Mouse (Mus musculus): Measurements from ENCODE around the gene Ypel2. TPM values are rescaled to one million over a fixed set of nuclear protein-coding genes. Genes with fewer than 3 reads are reported as not detected.

Ypel2 gene
- polyA plus RNA-seq, 1 experiment = 4.7 TPM

DNA sequence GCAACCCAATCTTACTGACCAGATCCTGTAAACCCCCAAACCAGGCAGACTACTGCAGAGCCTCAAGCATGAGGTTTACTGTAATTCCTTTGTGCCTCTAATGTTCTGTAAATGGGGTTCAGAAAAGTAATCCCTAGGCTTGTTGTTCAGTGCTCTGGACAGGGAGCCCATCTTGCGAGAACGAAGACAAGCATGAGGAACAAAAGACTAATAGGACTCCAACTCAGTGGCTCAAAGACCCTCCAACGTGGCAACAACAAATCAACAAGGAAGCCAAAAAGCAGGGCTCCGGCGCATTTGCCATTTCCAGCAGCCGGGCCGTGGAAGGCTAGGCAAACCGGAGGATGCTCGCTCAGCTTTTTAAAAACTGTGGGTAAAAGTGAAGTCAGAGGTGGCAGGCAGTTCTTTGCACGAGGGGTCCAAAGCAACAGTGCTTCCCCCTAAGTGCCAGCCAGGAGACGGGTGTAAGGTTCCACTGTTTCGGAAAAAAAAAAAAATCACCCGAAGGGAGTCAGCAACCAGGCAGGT lies 982 bp downstream of the Ypel2 start:
- Histone ChIP-seq H3K4me1 (ENCODE audit: control insufficient read depth, insufficient read depth, low read length) (no peaks in the 10 kb centered on the region; the same call in 1 of the 2 replicates), H3K27ac (ENCODE audit: control insufficient read depth, insufficient read depth, low read depth, low read length, poor library complexity) (0 out of 2 replicates have a peak overlapping the region, but pooled peaks have one; percentile 71), H3K4me3 (replicated peaks; ENCODE audit: control insufficient read depth, low read depth, low read length) (peak overlapping the region; percentile 91)
- TF ChIP-seq CTCF (IDR thresholded peaks at IDR 0.05; ENCODE audit: control insufficient read depth, insufficient read depth, low read length) = no peak
- WGBS = 2% methylated on average over 13 of the region's 13 CpGs

- TF ChIP-seq POLR2A (IDR thresholded peaks at IDR 0.05; ENCODE audit: borderline replicate concordance, control insufficient read depth, low read depth, low read length) (no peak), CTCF (IDR thresholded peaks at IDR 0.05; ENCODE audit: control insufficient read depth, insufficient read depth, low read length) (no peak)
- Histone ChIP-seq H3K27ac (ENCODE audit: control insufficient read depth, insufficient read depth, low read depth, low read length, poor library complexity) (no peak overlapping the region), H3K4me3 (replicated peaks; ENCODE audit: control insufficient read depth, low read depth, low read length) (no peak overlapping the region), H3K4me1 (ENCODE audit: control insufficient read depth, insufficient read depth, low read length) (no peaks in the 10 kb centered on the region; the same call in 1 of the 2 replicates)
- WGBS = 70% methylated on average over 4 of the region's 4 CpGs
Observed at GRCm38 (mm10) chr11:86991241-86991640, 2.3 kb downstream of the Ypel2 start.

DNA sequence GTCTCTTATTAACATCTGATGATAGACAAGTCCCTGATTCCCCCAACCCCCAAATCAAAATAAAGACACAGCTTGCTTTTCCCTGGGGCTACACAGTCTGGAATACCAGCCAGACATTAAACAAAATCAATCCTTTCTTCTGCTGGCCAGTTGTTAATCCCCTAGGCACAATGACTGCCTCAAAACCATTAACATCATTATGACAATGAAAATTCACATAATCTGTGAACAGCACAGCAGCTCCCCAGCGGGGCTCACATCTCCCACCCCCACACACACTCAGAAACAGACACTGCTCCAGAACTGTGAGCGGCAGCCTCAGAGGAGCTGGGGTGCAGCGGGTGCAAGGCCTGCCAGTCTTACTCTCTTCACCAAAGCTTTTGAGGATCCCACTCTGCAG lies 3.2 kb downstream of the Ypel2 start:
- TF ChIP-seq CTCF (IDR thresholded peaks at IDR 0.05; ENCODE audit: control insufficient read depth, insufficient read depth, low read length) (no peak), POLR2A (IDR thresholded peaks at IDR 0.05; ENCODE audit: borderline replicate concordance, control insufficient read depth, low read depth, low read length) (no peak)
- no peaks in the 10 kb centered on the region; the same call in 1 of the 2 replicates for H3K4me1 ChIP-seq (ENCODE audit: control insufficient read depth, insufficient read depth, low read length)
- no peak overlapping the region for H3K4me3 ChIP-seq (replicated peaks; ENCODE audit: control insufficient read depth, low read depth, low read length)
- 89% methylated on average over 3 of the region's 3 CpGs for WGBS
- no peak overlapping the region for H3K27ac ChIP-seq (ENCODE audit: control insufficient read depth, insufficient read depth, low read depth, low read length, poor library complexity)

DNA sequence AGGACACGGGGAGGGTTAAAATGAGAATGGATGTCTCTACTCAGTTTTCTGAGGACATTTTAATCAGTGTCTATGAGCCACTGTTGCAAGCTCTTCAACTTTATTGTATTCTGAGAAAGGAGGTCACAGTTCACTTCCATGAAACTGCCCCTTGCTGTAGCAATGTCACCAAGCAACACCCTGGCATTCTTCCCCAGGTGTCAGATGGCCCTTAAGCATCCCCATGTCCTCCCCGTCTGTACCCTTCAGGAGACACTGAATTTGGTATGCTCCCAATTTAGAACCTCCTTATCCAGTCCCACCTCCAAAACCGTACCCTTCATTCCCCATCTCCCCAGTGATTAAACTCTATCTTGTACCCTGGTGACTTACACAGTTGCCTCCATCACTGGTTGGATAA lies 8.5 kb downstream of the Ypel2 start:
- Histone ChIP-seq H3K27ac (ENCODE audit: control insufficient read depth, insufficient read depth, low read depth, low read length, poor library complexity) (no peak overlapping the region), H3K4me3 (replicated peaks; ENCODE audit: control insufficient read depth, low read depth, low read length) (no peak overlapping the region), H3K4me1 (ENCODE audit: control insufficient read depth, insufficient read depth, low read length) (no peaks in the 10 kb centered on the region)
- 75% methylated on average over 3 of the region's 3 CpGs for WGBS
- TF ChIP-seq POLR2A (IDR thresholded peaks at IDR 0.05; ENCODE audit: borderline replicate concordance, control insufficient read depth, low read depth, low read length) (no peak), CTCF (IDR thresholded peaks at IDR 0.05; ENCODE audit: control insufficient read depth, insufficient read depth, low read length) (no peak)

- Histone ChIP-seq H3K4me3 (replicated peaks; ENCODE audit: control insufficient read depth, low read depth, low read length) (no peak overlapping the region), H3K4me1 (ENCODE audit: control insufficient read depth, insufficient read depth, low read length) (no peaks in the 10 kb centered on the region), H3K27ac (ENCODE audit: control insufficient read depth, insufficient read depth, low read depth, low read length, poor library complexity) (no peak overlapping the region)
- TF ChIP-seq CTCF (IDR thresholded peaks at IDR 0.05; ENCODE audit: control insufficient read depth, insufficient read depth, low read length) (no peak), POLR2A (IDR thresholded peaks at IDR 0.05; ENCODE audit: borderline replicate concordance, control insufficient read depth, low read depth, low read length) (no peak)
- WGBS = 85% methylated on average over 6 of the region's 6 CpGs
Observed at GRCm38 (mm10) chr11:86983056-86983455, 10.5 kb downstream of the Ypel2 start.

DNA sequence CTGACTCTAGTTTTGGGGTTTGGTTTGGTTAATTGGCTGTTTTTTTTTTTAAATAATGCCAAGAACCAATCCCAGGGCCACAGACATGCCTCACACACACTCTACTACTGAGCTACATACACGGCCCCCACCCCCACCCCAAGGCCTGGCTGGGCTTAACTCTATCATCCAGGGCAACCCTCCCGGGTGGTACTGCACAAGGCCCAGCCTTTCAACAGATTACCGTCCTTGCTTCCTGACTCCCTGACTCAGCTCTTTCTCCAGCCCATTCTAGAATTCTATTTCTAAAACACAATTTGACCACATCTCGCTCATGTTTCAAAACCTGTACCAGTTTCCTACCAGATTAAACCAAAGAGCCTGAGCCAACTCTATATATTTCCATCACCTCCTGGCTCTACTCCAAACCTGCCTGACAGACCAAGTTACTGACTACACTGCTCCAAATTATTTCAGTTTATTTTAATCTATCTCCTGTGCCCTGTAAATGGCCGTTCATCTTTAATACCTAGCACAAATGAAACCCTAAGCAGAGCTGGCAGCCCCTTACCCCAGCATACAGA lies 12.2 kb downstream of the Ypel2 start:
- H3K4me1 ChIP-seq (ENCODE audit: control insufficient read depth, insufficient read depth, low read length) = no peaks in the 10 kb centered on the region
- WGBS = 13% methylated on average over 5 of the region's 5 CpGs
- TF ChIP-seq POLR2A (IDR thresholded peaks at IDR 0.05; ENCODE audit: borderline replicate concordance, control insufficient read depth, low read depth, low read length) = no peak
- TF ChIP-seq CTCF (IDR thresholded peaks at IDR 0.05; ENCODE audit: control insufficient read depth, insufficient read depth, low read length) = no peak
- no peak overlapping the region for H3K4me3 ChIP-seq (replicated peaks; ENCODE audit: control insufficient read depth, low read depth, low read length)
- H3K27ac ChIP-seq (ENCODE audit: control insufficient read depth, insufficient read depth, low read depth, low read length, poor library complexity) = no peak overlapping the region

- TF ChIP-seq POLR2A (IDR thresholded peaks at IDR 0.05; ENCODE audit: borderline replicate concordance, control insufficient read depth, low read depth, low read length) (no peak), CTCF (IDR thresholded peaks at IDR 0.05; ENCODE audit: control insufficient read depth, insufficient read depth, low read length) (no peak)
- WGBS = 83% methylated on average over 6 of the region's 6 CpGs
- Histone ChIP-seq H3K4me1 (ENCODE audit: control insufficient read depth, insufficient read depth, low read length) (no peaks in the 10 kb centered on the region), H3K27ac (ENCODE audit: control insufficient read depth, insufficient read depth, low read depth, low read length, poor library complexity) (no peak overlapping the region), H3K4me3 (replicated peaks; ENCODE audit: control insufficient read depth, low read depth, low read length) (no peak overlapping the region)
Observed at GRCm38 (mm10) chr11:86980526-86980925, 13.0 kb downstream of the Ypel2 start.

DNA sequence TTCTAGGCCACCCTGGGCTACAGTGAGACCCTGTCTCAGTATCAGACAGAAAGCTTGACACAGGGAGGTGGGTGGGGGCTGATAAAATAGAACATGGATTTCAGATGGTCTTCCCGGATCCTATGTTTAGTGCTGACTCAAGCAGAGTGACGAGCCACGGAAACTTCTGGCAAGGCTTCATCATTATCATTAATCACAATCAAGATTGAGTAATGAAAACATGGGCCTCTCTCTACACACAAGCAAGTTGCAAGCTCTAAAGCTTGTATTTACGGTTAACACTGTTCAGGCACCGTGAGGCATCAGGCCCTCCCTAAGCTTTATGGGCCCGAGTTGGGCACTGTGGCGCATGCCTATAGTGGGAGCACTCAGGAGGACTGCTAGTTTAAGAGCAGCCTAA lies 13.7 kb downstream of the Ypel2 start:
- Histone ChIP-seq H3K27ac (ENCODE audit: control insufficient read depth, insufficient read depth, low read depth, low read length, poor library complexity) (no peak overlapping the region), H3K4me1 (ENCODE audit: control insufficient read depth, insufficient read depth, low read length) (no peaks in the 10 kb centered on the region), H3K4me3 (replicated peaks; ENCODE audit: control insufficient read depth, low read depth, low read length) (no peak overlapping the region)
- no peak for TF ChIP-seq CTCF (IDR thresholded peaks at IDR 0.05; ENCODE audit: control insufficient read depth, insufficient read depth, low read length)
- no peak for TF ChIP-seq POLR2A (IDR thresholded peaks at IDR 0.05; ENCODE audit: borderline replicate concordance, control insufficient read depth, low read depth, low read length)
- 86% methylated on average over 7 of the region's 7 CpGs for WGBS

DNA sequence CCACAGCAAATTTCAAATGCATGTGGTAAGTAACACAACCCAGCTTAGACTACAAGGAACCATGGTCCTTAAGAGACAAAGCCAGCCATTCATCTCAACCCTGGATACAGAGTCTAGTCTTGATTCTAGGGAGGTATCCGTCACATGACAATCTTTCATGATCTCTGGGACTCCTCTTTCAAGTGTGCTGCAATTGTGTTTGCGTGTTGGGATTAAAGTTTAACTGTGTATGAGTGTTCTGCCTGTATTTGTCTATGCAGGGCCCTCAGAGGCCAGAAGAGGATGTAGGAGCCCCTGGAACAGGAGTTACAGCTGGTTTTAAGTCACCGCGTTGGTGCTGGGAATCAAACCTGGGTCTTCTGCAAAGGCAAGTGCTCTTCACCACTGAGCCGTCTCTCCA lies 16.3 kb downstream of the Ypel2 start:
- Histone ChIP-seq H3K4me3 (replicated peaks; ENCODE audit: control insufficient read depth, low read depth, low read length) (no peak overlapping the region), H3K27ac (ENCODE audit: control insufficient read depth, insufficient read depth, low read depth, low read length, poor library complexity) (no peak overlapping the region), H3K4me1 (ENCODE audit: control insufficient read depth, insufficient read depth, low read length) (no peaks in the 10 kb centered on the region; the same call in 1 of the 2 replicates)
- 90% methylated on average over 5 of the region's 5 CpGs for WGBS
- TF ChIP-seq CTCF (IDR thresholded peaks at IDR 0.05; ENCODE audit: control insufficient read depth, insufficient read depth, low read length) (no peak), POLR2A (IDR thresholded peaks at IDR 0.05; ENCODE audit: borderline replicate concordance, control insufficient read depth, low read depth, low read length) (no peak)
